ENCODE assay signal across 8 mouse cellular contexts in genomic region chr3:67583125-67583845, GRCm38 (mm10). TPM values are rescaled to one million over a fixed set of nuclear protein-coding genes. Genes with fewer than 3 reads are reported as not detected.
DNase-seq lines count a peak whose midpoint lies in the region; ATAC-seq and TF ChIP-seq lines count a peak whose summit lies in the region.

No protein-coding gene starts in this region.

- no peak for TF ChIP-seq CTCF in Patski (IDR thresholded peaks at IDR 0.05)

- peak; percentile 22 for DNase-seq in kidney, adult 9 months
- DNase-seq in kidney, adult 8-10 months = no peak
- DNase-seq in Patski (ENCODE audit: low read depth, low spot score) = no peak
- DNase-seq in left cerebral cortex, adult 18-20 months (ENCODE audit: low spot score in 2 of 2) = no peak
- DNase-seq in layer of hippocampus, adult 9-10 months (ENCODE audit: low spot score) = no peak
- DNase-seq in adrenal gland, postnatal 25 days = no peak

- peak overlapping the region; percentile 81 for H3K4me3 ChIP-seq in heart, embryonic 16.5 days (ENCODE audit: low read length)
- peak overlapping the region; percentile 80 for H3K4me3 ChIP-seq in liver, embryonic 16.5 days (ENCODE audit: low read depth, low read length)

- ATAC-seq in Patski = peak; percentile 0
- 0 out of 2 replicates have a peak, but pooled peaks have one; percentile 23 for ATAC-seq in heart, embryonic 16.5 days (replicated peaks; ENCODE audit: extremely low read depth, insufficient read depth, low FRiP score)
- peak; percentile 17; the same call in 1 of the 2 replicates for ATAC-seq in liver, embryonic 16.5 days (ENCODE audit: low read depth)

- H3K4me2 ChIP-seq in heart, embryonic 16.5 days (ENCODE audit: low read depth, low read length) = peak overlapping the region; percentile 72
- H3K4me2 ChIP-seq in liver, embryonic 16.5 days (ENCODE audit: low read depth, low read length) = peak overlapping the region; percentile 89

- POLR2A ChIA-PET in Patski (lab: Charles Lee) = interaction anchor here (1.2 kb wide), 1 partner anchor 15 kb away, joined by 4 read pairs; no protein-coding TSS in a partner anchor

- in situ Hi-C loops in Patski (cut with MboI; ENCODE audit: low pct_unique_long_range_greater_than_20kb) = loop anchor here (25.0 kb wide), 1 partner anchor 1354 kb away; no protein-coding TSS in a partner anchor

- 0 out of 2 replicates have a peak, but pooled peaks cover 4% of the 10 kb centered on the region for H3K36me3 ChIP-seq in heart, embryonic 16.5 days (ENCODE audit: control insufficient read depth, insufficient read depth)
- H3K36me3 ChIP-seq in liver, embryonic 16.5 days (ENCODE audit: control insufficient read depth, insufficient read depth) = no peaks in the 10 kb centered on the region

- 15% methylated on average over 16 of the region's 16 CpGs for WGBS in heart, embryonic 16.5 days
- 11% methylated on average over 16 of the region's 16 CpGs for WGBS in liver, embryonic 16.5 days (ENCODE audit: insufficient replicate concordance)

- H3K9ac ChIP-seq in heart, embryonic 16.5 days (ENCODE audit: low read length) = peak overlapping the region; percentile 75
- H3K9ac ChIP-seq in liver, embryonic 16.5 days (ENCODE audit: low read depth, low read length) = peak overlapping the region; percentile 76

- no peaks in the 10 kb centered on the region for H3K9me3 ChIP-seq in heart, embryonic 16.5 days (replicated peaks; ENCODE audit: control insufficient read depth, low read length)
- no peaks in the 10 kb centered on the region for H3K9me3 ChIP-seq in liver, embryonic 16.5 days (replicated peaks; ENCODE audit: control insufficient read depth, low read length)

- H3K4me1 ChIP-seq in heart, embryonic 16.5 days (ENCODE audit: control insufficient read depth, insufficient read depth, low read length) = peaks cover 5% of the 10 kb centered on the region; the same call in 1 of the 2 replicates
- H3K4me1 ChIP-seq in liver, embryonic 16.5 days (ENCODE audit: control insufficient read depth, low read depth, low read length) = peaks cover 5% of the 10 kb centered on the region

- H3K27me3 ChIP-seq in Patski = no peaks in the 10 kb centered on the region
- H3K27me3 ChIP-seq in heart, embryonic 16.5 days (ENCODE audit: control insufficient read depth, insufficient read depth, low read length) = no peaks in the 10 kb centered on the region
- no peaks in the 10 kb centered on the region for H3K27me3 ChIP-seq in liver, embryonic 16.5 days (ENCODE audit: control insufficient read depth, insufficient read depth, low read depth, low read length)

- 0 out of 2 replicates have a peak overlapping the region, but pooled peaks have one; percentile 17 for H3K27ac ChIP-seq in heart, embryonic 16.5 days (ENCODE audit: low read length)
- peak overlapping the region; percentile 54; the same call in 1 of the 2 replicates for H3K27ac ChIP-seq in liver, embryonic 16.5 days (ENCODE audit: low read length)

- CTCF ChIA-PET in Patski (lab: Charles Lee) = interaction anchor here (2.8 to 5.1 kb wide), 2 partner anchors 10 to 16 kb away, joined by 6 to 16 read pairs; no protein-coding TSS in a partner anchor

RNA-seq across cellular contexts. Expression of gene Mfsd1, which starts 0.7 kb away (rescaled TPM):
- polyA plus RNA-seq in Patski (2021) = 189 TPM
- 36.3 and 37.3 TPM in 2 replicates for polyA plus RNA-seq in heart, embryonic 16.5 days (2015; fragmentation: Nextera tagmentation; extraction: Ambion mirVana)
- polyA plus RNA-seq in liver, embryonic 16.5 days (2015; fragmentation: Nextera tagmentation; extraction: Ambion mirVana) = 24.6 and 25.2 TPM in 2 replicates
- 10 to 100 TPM; 37.6 to 39.2 TPM for total RNA-seq in left cerebral cortex, adult 18-20 months (2021)
- 59.1 and 73.9 TPM in 2 replicates for total RNA-seq in adrenal gland, postnatal 25 days (2021)
